Mouse (Mus musculus) CH12.LX (cell line): ENCODE measurements at regions not wholly inside any gene's neighbourhood (a gene's known extent, or its start where the extent isn't known, plus 50 kb on each side); places are given as distances from the start of the nearest gene placed in this dataset.

ENCODE experiments used
- CTCF ChIP-seq, 2 experiments: IDR thresholded peaks in 1 of 2; conservative IDR thresholded peaks in 1 of 2; 2 replicates each; pipeline ENCODE4 v1.5.1; 2011 to 2012; ENCODE audit warnings: low read depth in 2 of 2, low read length in 2 of 2, improper control_type of control experiment in 1 of 2, inconsistent platforms in 1 of 2, mild to moderate bottlenecking in 1 of 2, moderate library complexity in 1 of 2
- ELF1 ChIP-seq: IDR thresholded peaks from 2 replicates; pipeline ENCODE4 v1.6.1; 2014; ENCODE audit warnings: low read depth, mild to moderate bottlenecking, inconsistent platforms, low read length, improper control_type of control experiment
- EP300 ChIP-seq: IDR thresholded peaks from 2 replicates; pipeline ENCODE4 v1.6.1; 2011; ENCODE audit warnings: low read length, improper control_type of control experiment
- MAZ ChIP-seq: IDR thresholded peaks from 2 replicates; pipeline ENCODE4 v1.6.1; 2012; ENCODE audit warnings: low read depth, mild to moderate bottlenecking, inconsistent platforms, low read length, improper control_type of control experiment, moderate library complexity
- POLR2A ChIP-seq: IDR thresholded peaks from 2 replicates; pipeline ENCODE4 v1.6.1; 2011; ENCODE audit warnings: low read depth, mild to moderate bottlenecking, improper control_type of control experiment, low read length
- POLR2AphosphoS2 ChIP-seq: IDR thresholded peaks from 2 replicates; pipeline ENCODE4 v1.6.1; 2011; ENCODE audit warnings: low read depth, low read length, improper control_type of control experiment
- USF1 ChIP-seq: IDR thresholded peaks from 2 replicates; pipeline ENCODE4 v1.6.1; 2014; ENCODE audit warnings: low read depth, mild to moderate bottlenecking, inconsistent platforms, low read length, improper control_type of control experiment
- ZC3H11A ChIP-seq: IDR thresholded peaks from 2 replicates; pipeline ENCODE4 v1.6.1; 2012; ENCODE audit warnings: low read depth, mild to moderate bottlenecking, inconsistent platforms, low read length, improper control_type of control experiment

DNA sequence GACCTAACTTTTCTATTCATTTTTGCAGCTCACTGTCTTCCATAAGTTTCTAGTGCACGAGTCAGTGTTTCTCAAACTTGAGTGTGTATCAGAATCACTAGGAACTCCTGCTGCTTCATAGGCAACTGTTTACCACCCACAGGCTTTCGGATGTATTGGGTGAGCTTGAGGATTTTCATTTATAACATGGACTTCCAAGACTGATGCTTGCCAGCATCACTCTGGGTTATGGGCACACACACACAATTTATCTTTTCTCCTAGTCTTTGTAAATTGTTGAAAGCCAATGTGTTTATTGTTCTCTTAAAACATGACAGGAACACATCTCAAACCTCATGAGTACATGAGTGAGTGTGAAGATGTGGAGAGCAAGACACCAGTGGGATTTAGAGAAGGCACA lies 137.0 kb upstream of the Ghitm start:
- no peak for TF ChIP-seq EP300
- TF ChIP-seq USF1 = no peak
- no peak for TF ChIP-seq ZC3H11A
- TF ChIP-seq CTCF (conservative IDR thresholded peaks at IDR 0.05 in 1 of 2, IDR thresholded peaks at IDR 0.05 in 1 of 2; ENCODE audit: low read depth in 2 of 2, low read length in 2 of 2) = no peak
- no peak for TF ChIP-seq POLR2A
- no peak for TF ChIP-seq ELF1
- TF ChIP-seq POLR2AphosphoS2 = no peak
- TF ChIP-seq MAZ = no peak
